10 mouse cellular contexts compared by ENCODE assay signal in genomic region chr11:57719631-57720030, GRCm38 (mm10).
DNase-seq lines count a peak whose midpoint lies in the region; ATAC-seq and TF ChIP-seq lines count a peak whose summit lies in the region.
"Had no signal": no experiment of that assay in that cellular context is flagged by ENCODE, and none has a peak within 500 bp of the region (broad histone marks: within the 10 kb centered on the region; RNA-seq: fewer than 3 reads in every experiment).

No protein-coding gene starts in this region.

- peak; percentile 48 for DNase-seq in adrenal gland, postnatal 14 days
- DNase-seq in hindbrain, postnatal 0 days (ENCODE audit: low spot score) = peak; percentile 59
- no peak for DNase-seq in thymus, postnatal 25 days
- no peak for DNase-seq in cerebellum, adult 2 months
- no peak for DNase-seq in thymus, postnatal 4 days
- DNase-seq: kidney, postnatal 10 days; thymus, postnatal 36 days had no signal

- no peaks in the 10 kb centered on the region for H3K36me3 ChIP-seq in forebrain, embryonic 13.5 days (ENCODE audit: poor library complexity, severe bottlenecking)
- no peaks in the 10 kb centered on the region for H3K36me3 ChIP-seq in forebrain, embryonic 12.5 days (replicated peaks)
- no peaks in the 10 kb centered on the region for H3K36me3 ChIP-seq in hindbrain, postnatal 0 days (ENCODE audit: insufficient read depth, low read length)
- H3K36me3 ChIP-seq in midbrain, embryonic 15.5 days (replicated peaks) = no peaks in the 10 kb centered on the region

- H3K9me3 ChIP-seq in forebrain, embryonic 13.5 days (replicated peaks) = no peaks in the 10 kb centered on the region
- no peaks in the 10 kb centered on the region for H3K9me3 ChIP-seq in forebrain, embryonic 12.5 days
- no peaks in the 10 kb centered on the region for H3K9me3 ChIP-seq in hindbrain, postnatal 0 days (ENCODE audit: low read length)
- H3K9me3 ChIP-seq in midbrain, embryonic 15.5 days = no peaks in the 10 kb centered on the region

- H3K27ac ChIP-seq in forebrain, embryonic 13.5 days = no peak overlapping the region
- no peak overlapping the region for H3K27ac ChIP-seq in forebrain, embryonic 12.5 days
- H3K27ac ChIP-seq in hindbrain, postnatal 0 days = 0 out of 2 replicates have a peak overlapping the region, but pooled peaks have one; percentile 26
- H3K27ac ChIP-seq in midbrain, embryonic 15.5 days = 0 out of 2 replicates have a peak overlapping the region, but pooled peaks have one; percentile 16
- H3K27ac ChIP-seq in cerebellum, adult 2 months (ENCODE audit: insufficient read depth, low read length) = no peak overlapping the region

- no peak for TF ChIP-seq POLR2A in cerebellum, adult 2 months (IDR thresholded peaks at IDR 0.05; ENCODE audit: borderline replicate concordance, insufficient read depth, low read length)

- H3K4me2 ChIP-seq in forebrain, embryonic 13.5 days = no peak overlapping the region
- H3K4me2 ChIP-seq in forebrain, embryonic 12.5 days = no peak overlapping the region
- no peak overlapping the region for H3K4me2 ChIP-seq in hindbrain, postnatal 0 days (ENCODE audit: low read depth, low read length)
- no peak overlapping the region for H3K4me2 ChIP-seq in midbrain, embryonic 15.5 days

- peaks cover 10% of the 10 kb centered on the region for H3K4me1 ChIP-seq in forebrain, embryonic 13.5 days
- H3K4me1 ChIP-seq in forebrain, embryonic 12.5 days = peaks cover 24% of the 10 kb centered on the region
- H3K4me1 ChIP-seq in hindbrain, postnatal 0 days (ENCODE audit: insufficient read depth, low read length) = no peaks in the 10 kb centered on the region
- peaks cover 9% of the 10 kb centered on the region; the same call in 1 of the 2 replicates for H3K4me1 ChIP-seq in midbrain, embryonic 15.5 days
- H3K4me1 ChIP-seq in cerebellum, adult 2 months (ENCODE audit: control insufficient read depth, insufficient read depth, low read length) = no peaks in the 10 kb centered on the region

- WGBS in forebrain, embryonic 13.5 days = 15% methylated on average over 7 of the region's 7 CpGs
- WGBS in forebrain, embryonic 12.5 days = 17% methylated on average over 7 of the region's 7 CpGs
- WGBS in hindbrain, postnatal 0 days = 28% methylated on average over 7 of the region's 7 CpGs
- 18% methylated on average over 7 of the region's 7 CpGs for WGBS in midbrain, embryonic 15.5 days
- 46% methylated on average over 7 of the region's 7 CpGs for WGBS in cerebellum, adult 2 months

- no peak overlapping the region for H3K4me3 ChIP-seq in forebrain, embryonic 13.5 days
- H3K4me3 ChIP-seq in forebrain, embryonic 12.5 days (replicated peaks) = no peak overlapping the region
- no peak overlapping the region for H3K4me3 ChIP-seq in hindbrain, postnatal 0 days (ENCODE audit: low read length)
- no peak overlapping the region for H3K4me3 ChIP-seq in midbrain, embryonic 15.5 days
- no peak overlapping the region for H3K4me3 ChIP-seq in cerebellum, adult 2 months (replicated peaks; ENCODE audit: insufficient read depth, low read depth, low read length)

- no peak for TF ChIP-seq CTCF in hindbrain, postnatal 0 days (IDR thresholded peaks at IDR 0.05; ENCODE audit: low read depth)
- no peak for TF ChIP-seq CTCF in cerebellum, adult 2 months (IDR thresholded peaks at IDR 0.05; ENCODE audit: borderline replicate concordance, insufficient read depth, low read depth, low read length)

- peak; percentile 78 for ATAC-seq in forebrain, embryonic 13.5 days
- no peak for ATAC-seq in forebrain, embryonic 12.5 days (ENCODE audit: low FRiP score)
- ATAC-seq in hindbrain, postnatal 0 days = 0 out of 2 replicates have a peak, but pooled peaks have one; percentile 53
- no peak; the same call in 1 of the 2 replicates for ATAC-seq in midbrain, embryonic 15.5 days (replicated peaks)

- no peak overlapping the region for H3K9ac ChIP-seq in forebrain, embryonic 13.5 days
- no peak overlapping the region for H3K9ac ChIP-seq in forebrain, embryonic 12.5 days
- no peak overlapping the region for H3K9ac ChIP-seq in hindbrain, postnatal 0 days (replicated peaks; ENCODE audit: low read length)
- H3K9ac ChIP-seq in midbrain, embryonic 15.5 days = no peak overlapping the region

- no peaks in the 10 kb centered on the region for H3K27me3 ChIP-seq in forebrain, embryonic 13.5 days
- H3K27me3 ChIP-seq in forebrain, embryonic 12.5 days = no peaks in the 10 kb centered on the region
- H3K27me3 ChIP-seq in hindbrain, postnatal 0 days (ENCODE audit: insufficient read depth, low read length) = no peaks in the 10 kb centered on the region
- H3K27me3 ChIP-seq in midbrain, embryonic 15.5 days (replicated peaks) = no peaks in the 10 kb centered on the region
- H3K27me3 ChIP-seq in cerebellum, adult 2 months (ENCODE audit: control insufficient read depth, insufficient read depth, low read length) = no peaks in the 10 kb centered on the region

Comparison
In these comparisons a context has a peak if more than half of its experiments do, and no peak if none do; other contexts are left out.
1. ATAC-seq: peak in forebrain, embryonic 13.5 days (single experiment) and hindbrain, postnatal 0 days (single experiment); none in forebrain, embryonic 12.5 days (single experiment) and midbrain, embryonic 15.5 days (single experiment).
2. H3K27ac ChIP-seq: peak in hindbrain, postnatal 0 days (single experiment) and midbrain, embryonic 15.5 days (single experiment); none in forebrain, embryonic 13.5 days (single experiment), forebrain, embryonic 12.5 days (single experiment) and cerebellum, adult 2 months (single experiment).
3. DNase-seq: peak in adrenal gland, postnatal 14 days (single experiment) and hindbrain, postnatal 0 days (single experiment); none in thymus, postnatal 25 days (single experiment), cerebellum, adult 2 months (0 of 2) and thymus, postnatal 4 days (single experiment).